Mouse (Mus musculus): ENCODE results near the gene Tcp10c. TPM values are rescaled to one million over a fixed set of nuclear protein-coding genes. Genes with fewer than 3 reads are reported as not detected.
A peak's percentile ranks its signal among the peaks of the same experiment; 100 is the strongest.
"Not testable (repeated sequence)": the region's sequence is repeated elsewhere in the genome, so short reads cannot be mapped to it uniquely, and the experiment has no call there.

The Tcp10c gene
- total and polyA plus RNA-seq, 2 experiments from 2014 or later: not detected

DNA sequence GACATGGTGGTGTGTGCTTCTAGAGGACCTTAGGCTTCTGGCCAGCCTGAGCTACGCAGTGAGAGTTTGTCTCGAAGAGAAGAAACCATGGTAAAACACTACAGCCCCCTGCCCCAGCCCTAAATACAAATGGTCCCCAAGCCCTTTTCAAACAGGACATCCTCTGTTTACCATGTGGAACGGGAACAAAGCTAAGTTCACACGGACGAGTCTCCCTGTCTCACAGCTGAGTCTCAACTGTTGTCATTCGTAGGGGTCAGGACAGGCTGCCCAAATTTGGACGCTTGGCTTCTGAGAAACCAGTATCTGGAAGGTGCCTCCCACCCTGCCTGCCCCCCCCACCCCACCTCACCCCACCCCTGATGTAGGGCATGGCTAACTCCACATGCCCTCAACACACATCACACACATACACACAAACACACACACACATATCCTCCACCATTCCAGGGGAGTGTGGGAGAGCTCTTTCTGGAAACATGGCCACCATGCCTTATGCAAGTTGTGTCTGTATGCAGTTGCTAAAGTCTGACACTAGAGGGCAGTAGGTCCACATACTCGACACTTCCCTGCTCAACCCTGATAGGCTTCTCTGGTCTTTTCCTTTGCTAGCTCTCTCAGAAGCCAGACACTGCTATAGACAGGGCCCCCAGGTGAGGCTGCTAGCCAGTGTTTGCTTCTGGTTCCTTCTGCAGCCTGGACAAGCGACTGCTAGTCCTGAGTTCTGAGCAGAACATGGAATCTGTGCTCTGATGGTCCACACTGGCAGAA is 17.2 kb upstream of the Tcp10c start:
- H3K27me3 ChIP-seq (ENCODE audit: insufficient read depth, low read length); H3K36me3 ChIP-seq (ENCODE audit: insufficient read depth, low read length); H3K4me1 ChIP-seq (ENCODE audit: insufficient read depth, low read length); H3K9me3 ChIP-seq (ENCODE audit: low read length); H3K4me2 ChIP-seq (ENCODE audit: low read depth, low read length); H3K27ac ChIP-seq; H3K9ac ChIP-seq (replicated peaks; ENCODE audit: low read length); H3K4me3 ChIP-seq (ENCODE audit: low read length): not testable (repeated sequence)
- peak; percentile 91 for ATAC-seq
- WGBS: 64% methylated on average over 9 of the region's 9 CpGs
- peak; percentile 73 for TF ChIP-seq CTCF (IDR thresholded peaks at IDR 0.05; ENCODE audit: low read depth)
- DNase-seq (ENCODE audit: low spot score): peak; percentile 77

DNA sequence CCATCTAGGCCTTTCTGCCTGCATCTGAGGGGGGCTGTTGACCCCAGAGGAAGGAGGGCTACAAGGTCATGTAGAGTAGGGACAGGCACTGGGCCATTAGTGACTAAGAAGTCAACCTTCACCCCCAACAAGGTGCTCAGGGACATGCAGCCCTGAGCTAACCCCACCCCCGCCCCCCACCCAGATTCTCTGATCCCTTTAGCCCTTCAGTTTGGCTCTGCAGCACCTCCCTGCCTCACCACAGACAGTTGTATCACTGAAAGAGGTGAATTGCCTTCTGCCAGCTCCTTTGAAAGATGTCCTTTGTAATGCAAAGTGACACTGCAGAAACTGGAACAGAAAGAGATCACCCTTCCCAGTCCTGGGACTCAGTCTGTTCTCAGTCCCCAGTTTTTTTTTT is 16.4 kb upstream of the Tcp10c start:
- H3K4me2 ChIP-seq (ENCODE audit: low read depth, low read length); ATAC-seq; DNase-seq (ENCODE audit: low spot score); H3K9me3 ChIP-seq (ENCODE audit: low read length); H3K9ac ChIP-seq (replicated peaks; ENCODE audit: low read length); H3K27me3 ChIP-seq (ENCODE audit: insufficient read depth, low read length); H3K4me1 ChIP-seq (ENCODE audit: insufficient read depth, low read length); H3K36me3 ChIP-seq (ENCODE audit: insufficient read depth, low read length); H3K27ac ChIP-seq; H3K4me3 ChIP-seq (ENCODE audit: low read length): not testable (repeated sequence)
- WGBS: 53% methylated on average over 1 of the region's 1 CpGs

DNA sequence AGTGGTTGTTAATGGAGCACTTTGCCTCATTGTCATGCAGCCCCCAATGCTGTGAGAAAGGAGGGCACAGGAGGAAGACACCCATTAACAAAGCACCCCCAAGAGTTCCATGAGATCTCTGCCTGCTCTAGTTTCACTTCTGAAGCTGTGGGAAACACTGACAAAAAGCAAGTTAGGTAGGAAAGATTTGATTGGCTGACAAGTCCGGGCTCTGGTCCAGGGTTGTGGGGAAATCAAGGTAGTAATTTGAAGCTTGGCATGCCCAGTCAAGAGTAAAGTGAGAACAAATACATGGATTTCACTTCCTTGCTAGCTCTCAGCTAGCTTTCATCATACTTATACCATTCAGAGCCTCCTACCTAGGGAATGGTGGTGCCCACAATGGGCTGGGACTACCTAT is 14.3 kb upstream of the Tcp10c start:
- not testable (repeated sequence) for H3K27ac ChIP-seq; ATAC-seq; H3K4me2 ChIP-seq (ENCODE audit: low read depth, low read length); DNase-seq (ENCODE audit: low spot score); H3K4me3 ChIP-seq (ENCODE audit: low read length); H3K4me1 ChIP-seq (ENCODE audit: insufficient read depth, low read length); H3K9ac ChIP-seq (replicated peaks; ENCODE audit: low read length); H3K9me3 ChIP-seq (ENCODE audit: low read length); H3K27me3 ChIP-seq (ENCODE audit: insufficient read depth, low read length); H3K36me3 ChIP-seq (ENCODE audit: insufficient read depth, low read length)
- WGBS: 82% methylated on average over 1 of the region's 1 CpGs

DNA sequence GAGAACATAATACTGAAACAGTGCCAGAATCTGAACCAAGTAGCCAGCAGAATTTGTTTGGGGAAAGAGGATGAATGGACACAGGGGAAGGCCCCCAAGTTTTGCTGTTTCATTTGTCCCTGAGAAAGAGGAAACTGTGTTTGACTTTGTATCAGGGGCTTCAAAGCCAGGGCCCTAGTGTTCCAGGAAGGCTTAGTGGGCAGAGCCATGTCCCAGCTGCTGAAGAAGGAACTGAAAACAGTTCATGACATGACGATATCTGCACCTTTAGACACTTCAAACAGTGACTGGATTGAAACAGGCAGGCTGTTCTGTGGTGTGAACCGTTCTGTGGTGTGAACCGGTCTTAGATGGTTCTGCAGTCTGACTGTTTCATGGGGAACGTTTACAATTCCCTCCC is 8.4 kb upstream of the Tcp10c start:
- not testable (repeated sequence) for H3K27ac ChIP-seq; H3K4me3 ChIP-seq (ENCODE audit: low read length); H3K4me1 ChIP-seq (ENCODE audit: insufficient read depth, low read length); H3K9me3 ChIP-seq (ENCODE audit: low read length); DNase-seq (ENCODE audit: low spot score); H3K36me3 ChIP-seq (ENCODE audit: insufficient read depth, low read length); H3K9ac ChIP-seq (replicated peaks; ENCODE audit: low read length); H3K4me2 ChIP-seq (ENCODE audit: low read depth, low read length); ATAC-seq; H3K27me3 ChIP-seq (ENCODE audit: insufficient read depth, low read length)
- WGBS: no CpG with 5 or more reads among the region's 4 CpGs

DNA sequence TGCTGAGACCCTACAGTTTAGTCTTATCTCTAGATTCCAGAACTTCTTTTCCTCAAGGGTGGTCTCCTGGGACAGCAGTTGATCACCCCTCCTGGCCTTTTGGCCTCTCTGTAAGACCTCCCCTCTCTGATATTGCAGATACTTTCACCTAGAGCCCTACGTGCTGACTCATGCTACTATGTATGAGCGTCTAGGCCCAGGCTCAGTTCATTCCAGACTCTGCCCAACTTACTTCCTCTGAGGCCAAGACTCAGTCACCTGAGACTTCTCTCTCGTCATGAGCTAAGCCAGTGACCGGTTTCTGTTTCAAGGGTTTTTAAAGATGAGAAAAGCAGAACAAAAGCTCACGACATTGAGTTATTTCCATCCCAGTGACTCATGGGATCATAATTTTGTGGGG is 4.8 kb upstream of the Tcp10c start:
- H3K4me1 ChIP-seq (ENCODE audit: insufficient read depth, low read length); H3K27me3 ChIP-seq (ENCODE audit: insufficient read depth, low read length); H3K27ac ChIP-seq; H3K4me2 ChIP-seq (ENCODE audit: low read depth, low read length); H3K9ac ChIP-seq (replicated peaks; ENCODE audit: low read length); H3K9me3 ChIP-seq (ENCODE audit: low read length); DNase-seq (ENCODE audit: low spot score); H3K4me3 ChIP-seq (ENCODE audit: low read length); H3K36me3 ChIP-seq (ENCODE audit: insufficient read depth, low read length); ATAC-seq: not testable (repeated sequence)
- WGBS: 88% methylated on average over 4 of the region's 5 CpGs

DNA sequence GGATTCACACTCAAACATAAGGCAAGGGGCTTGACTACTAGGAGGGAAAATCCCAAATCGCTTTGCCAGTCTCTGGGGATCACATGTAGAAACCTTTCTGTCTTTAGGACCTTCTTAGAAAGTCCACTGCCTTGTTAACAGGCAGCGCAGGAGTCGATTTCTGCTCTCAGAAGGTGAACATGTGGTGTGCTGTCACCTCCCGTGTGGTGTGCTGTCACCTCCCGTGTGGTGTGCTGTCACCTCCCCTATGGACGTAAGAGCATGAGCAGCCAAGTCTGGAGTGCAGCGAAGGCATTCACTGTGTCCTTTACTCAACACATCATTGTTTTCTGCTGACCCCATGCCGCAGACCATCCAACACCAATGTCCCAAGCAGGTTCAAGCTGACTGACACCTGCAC is 1.1 kb upstream of the Tcp10c start:
- H3K27me3 ChIP-seq (ENCODE audit: insufficient read depth, low read length); H3K4me2 ChIP-seq (ENCODE audit: low read depth, low read length); DNase-seq (ENCODE audit: low spot score); H3K9me3 ChIP-seq (ENCODE audit: low read length); H3K9ac ChIP-seq (replicated peaks; ENCODE audit: low read length); ATAC-seq; H3K4me3 ChIP-seq (ENCODE audit: low read length); H3K36me3 ChIP-seq (ENCODE audit: insufficient read depth, low read length); H3K27ac ChIP-seq; H3K4me1 ChIP-seq (ENCODE audit: insufficient read depth, low read length): not testable (repeated sequence)
- WGBS: 85% methylated on average over 8 of the region's 8 CpGs

DNA sequence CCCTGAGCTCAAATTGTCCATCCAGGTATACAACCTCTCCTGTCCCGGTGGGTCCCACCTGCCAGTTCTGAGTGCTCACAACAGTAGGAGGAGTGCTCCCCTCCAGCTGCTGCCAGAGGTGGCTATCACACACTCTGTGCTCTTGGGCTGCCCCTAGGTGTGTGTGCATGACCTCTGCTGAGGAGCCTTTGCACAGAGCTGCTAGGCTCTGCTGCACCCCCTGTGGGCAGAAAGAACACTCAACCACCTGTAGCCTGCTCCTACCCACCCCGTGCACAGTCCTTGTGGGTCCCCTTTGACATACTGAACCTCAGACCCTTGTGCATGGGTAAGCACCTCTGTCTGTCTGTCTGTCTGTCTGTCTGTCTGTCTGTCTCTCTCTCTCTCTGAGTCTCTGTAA is 8.1 kb downstream of the Tcp10c start:
- not testable (repeated sequence) for DNase-seq (ENCODE audit: low spot score); H3K27me3 ChIP-seq (ENCODE audit: insufficient read depth, low read length); H3K9me3 ChIP-seq (ENCODE audit: low read length); H3K4me3 ChIP-seq (ENCODE audit: low read length); H3K4me1 ChIP-seq (ENCODE audit: insufficient read depth, low read length); H3K27ac ChIP-seq; H3K4me2 ChIP-seq (ENCODE audit: low read depth, low read length); H3K36me3 ChIP-seq (ENCODE audit: insufficient read depth, low read length); H3K9ac ChIP-seq (replicated peaks; ENCODE audit: low read length)
- WGBS: 92% methylated on average over 2 of the region's 2 CpGs
- ATAC-seq: peak; percentile 34; the same call in 1 of the 2 replicates

DNA sequence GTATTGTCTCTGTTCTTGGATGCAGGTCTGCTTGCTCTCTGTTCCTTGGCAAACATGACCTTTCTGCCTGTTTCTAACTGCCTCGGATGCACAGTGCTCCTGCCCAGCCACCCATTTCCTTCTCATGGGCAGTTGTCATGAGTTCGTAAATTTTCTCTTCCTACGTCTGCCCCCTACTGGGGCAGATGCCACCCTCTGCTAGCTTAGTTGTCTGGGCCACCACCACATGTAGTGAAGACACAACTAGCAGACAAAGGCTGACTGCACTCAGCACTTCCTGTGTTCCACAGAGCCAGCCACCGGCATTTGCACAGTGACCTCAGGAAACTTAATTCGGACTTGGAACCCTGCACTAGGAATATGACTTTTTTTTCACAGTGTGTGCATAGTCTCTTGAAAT is 9.4 kb downstream of the Tcp10c start:
- ATAC-seq; H3K4me1 ChIP-seq (ENCODE audit: insufficient read depth, low read length); H3K36me3 ChIP-seq (ENCODE audit: insufficient read depth, low read length); H3K9me3 ChIP-seq (ENCODE audit: low read length); H3K27ac ChIP-seq; H3K27me3 ChIP-seq (ENCODE audit: insufficient read depth, low read length); H3K4me3 ChIP-seq (ENCODE audit: low read length); H3K9ac ChIP-seq (replicated peaks; ENCODE audit: low read length); H3K4me2 ChIP-seq (ENCODE audit: low read depth, low read length); DNase-seq (ENCODE audit: low spot score): not testable (repeated sequence)
- 88% methylated on average over 3 of the region's 5 CpGs for WGBS

DNA sequence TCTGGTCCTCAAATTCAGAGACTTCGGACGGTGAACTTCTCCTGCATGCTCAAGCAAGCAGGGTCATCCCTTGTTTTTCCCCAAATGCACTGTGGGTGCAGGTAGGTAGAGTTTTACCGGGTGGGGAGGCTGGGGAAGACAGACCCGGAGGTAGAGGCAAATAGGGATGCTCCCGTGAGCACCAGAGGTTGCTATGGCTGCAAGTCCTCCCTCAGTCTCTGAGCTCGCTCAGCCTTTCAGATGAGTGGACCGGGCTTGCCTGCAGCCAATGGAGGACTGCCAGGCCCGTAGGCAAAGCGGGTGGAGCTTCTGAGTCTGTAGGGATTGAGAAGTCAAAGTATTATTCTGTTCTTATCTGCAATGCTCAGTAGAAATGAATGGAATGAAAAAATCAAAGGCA is 9.8 kb downstream of the Tcp10c start:
- H3K9me3 ChIP-seq (ENCODE audit: low read length); H3K4me2 ChIP-seq (ENCODE audit: low read depth, low read length); H3K9ac ChIP-seq (replicated peaks; ENCODE audit: low read length); ATAC-seq; H3K4me1 ChIP-seq (ENCODE audit: insufficient read depth, low read length); H3K36me3 ChIP-seq (ENCODE audit: insufficient read depth, low read length); DNase-seq (ENCODE audit: low spot score); H3K27ac ChIP-seq; H3K27me3 ChIP-seq (ENCODE audit: insufficient read depth, low read length); H3K4me3 ChIP-seq (ENCODE audit: low read length): not testable (repeated sequence)
- WGBS: 88% methylated on average over 9 of the region's 9 CpGs

DNA sequence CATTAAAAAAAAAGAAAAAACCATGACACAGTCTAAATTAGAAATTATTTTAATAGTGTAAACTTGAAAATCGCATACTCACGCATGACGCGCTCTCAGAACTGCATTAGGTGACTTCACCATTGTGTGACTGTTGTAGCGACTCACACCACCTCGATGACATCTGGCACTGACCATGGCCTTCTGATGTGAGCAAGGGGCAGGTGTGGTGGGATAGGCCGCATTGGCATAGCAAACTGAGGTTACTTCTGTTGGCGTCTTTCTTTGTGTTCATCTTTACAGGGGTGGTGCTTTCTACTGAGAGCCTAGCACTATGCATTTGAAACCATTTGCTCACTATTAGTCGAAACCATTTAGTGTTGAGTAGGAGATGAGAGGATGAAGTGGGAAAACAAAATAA is 12.8 kb downstream of the Tcp10c start:
- not testable (repeated sequence) for H3K9me3 ChIP-seq (ENCODE audit: low read length); H3K36me3 ChIP-seq (ENCODE audit: insufficient read depth, low read length); H3K4me3 ChIP-seq (ENCODE audit: low read length); H3K27ac ChIP-seq; H3K4me2 ChIP-seq (ENCODE audit: low read depth, low read length); H3K9ac ChIP-seq (replicated peaks; ENCODE audit: low read length); H3K4me1 ChIP-seq (ENCODE audit: insufficient read depth, low read length); H3K27me3 ChIP-seq (ENCODE audit: insufficient read depth, low read length); ATAC-seq; DNase-seq (ENCODE audit: low spot score)
- WGBS: 96% methylated on average over 9 of the region's 9 CpGs

Data from hindbrain, postnatal 0 days (tissue).